Mouse (Mus musculus) liver, adult (tissue): ENCODE results near the gene Grik3.

Experiments
- GATA4 ChIP-seq: IDR thresholded peaks from 2 replicates; pipeline ENCODE4 v1.6.1; 2014; ENCODE audit warnings: mild to moderate bottlenecking, low read length; ENCODE audit not compliant: insufficient replicate concordance

The Grik3 gene

GRCm38 (mm10) chr4:125560806-125561205 lies 70.3 kb downstream of the Grik3 start:
- no peak for TF ChIP-seq GATA4

GRCm38 (mm10) chr4:125563579-125563978 lies 73.1 kb downstream of the Grik3 start:
- TF ChIP-seq GATA4, result no peak

DNA sequence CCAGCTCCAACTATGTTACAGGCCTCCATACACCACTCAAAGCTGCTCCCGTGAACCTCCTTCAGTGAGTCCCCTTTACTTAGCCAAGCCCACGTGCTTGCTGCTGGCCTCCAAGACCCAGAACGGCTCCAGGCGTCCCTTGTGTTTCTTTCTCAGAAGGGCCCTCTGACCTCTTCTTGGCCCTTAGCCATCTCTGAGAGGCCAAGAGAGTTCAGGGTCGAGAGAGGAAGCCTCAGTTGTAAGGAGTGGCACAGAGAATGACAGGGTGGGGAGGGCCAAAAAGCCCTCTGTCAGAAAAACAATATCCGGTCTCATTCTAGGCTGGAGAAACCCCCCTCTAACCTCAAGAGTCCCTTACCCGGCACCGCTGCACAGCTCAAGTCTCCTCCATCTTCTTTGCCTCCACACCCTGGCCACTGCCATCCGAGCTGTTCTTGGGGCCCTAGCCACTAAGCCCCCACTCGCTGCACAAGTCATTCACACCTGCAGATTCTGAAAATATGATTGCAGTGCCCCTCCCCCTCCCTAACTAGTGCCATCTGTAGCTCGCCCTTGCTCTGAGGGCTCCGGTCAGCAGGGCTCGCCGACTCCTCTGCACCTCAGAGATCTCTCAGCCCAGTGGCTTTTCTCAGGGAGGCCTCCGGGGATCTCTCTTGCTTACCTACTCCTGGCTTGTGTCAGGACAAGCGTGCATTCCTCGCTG lies 73.7 kb downstream of the Grik3 start:
- TF ChIP-seq GATA4, result no peak

DNA sequence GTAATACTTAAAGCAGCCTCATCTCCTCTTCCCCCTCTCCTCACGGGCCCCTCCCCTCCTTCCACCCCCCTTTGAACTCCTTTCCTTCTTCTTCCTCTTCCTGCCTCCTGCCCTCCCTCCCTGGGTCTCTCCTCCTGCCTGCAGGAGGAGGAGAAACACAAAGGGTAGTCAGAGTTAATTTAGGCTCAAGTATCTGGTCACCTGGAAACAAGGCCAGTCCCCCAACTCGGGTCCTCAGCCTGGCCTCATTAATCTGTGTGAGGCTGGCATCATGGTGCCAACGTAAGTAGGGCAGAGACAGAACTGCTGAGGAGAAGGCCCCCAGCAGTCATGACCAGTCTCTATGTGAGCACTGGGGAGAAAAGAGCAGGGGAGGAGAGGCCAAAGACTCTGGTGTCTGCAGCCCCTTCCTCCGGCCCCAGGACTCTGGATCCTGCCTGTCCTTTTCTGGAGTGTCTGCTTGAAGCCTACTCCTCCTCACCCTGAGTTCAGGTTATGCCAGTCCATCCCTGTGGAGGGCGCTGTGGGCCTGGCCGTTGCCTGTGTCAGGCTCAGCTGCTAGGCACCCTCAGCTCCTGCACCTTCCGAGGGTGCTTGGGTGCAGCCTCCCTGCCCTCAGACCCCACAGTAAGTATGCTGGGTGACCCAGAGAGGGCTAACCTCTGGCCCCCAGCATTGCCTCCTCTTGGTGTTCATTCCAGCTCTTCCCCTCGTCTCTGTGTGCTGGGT lies 75.4 kb downstream of the Grik3 start:
- TF ChIP-seq GATA4, result no peak

GRCm38 (mm10) chr4:125568210-125568609 lies 77.7 kb downstream of the Grik3 start:
- TF ChIP-seq GATA4, result no peak

DNA sequence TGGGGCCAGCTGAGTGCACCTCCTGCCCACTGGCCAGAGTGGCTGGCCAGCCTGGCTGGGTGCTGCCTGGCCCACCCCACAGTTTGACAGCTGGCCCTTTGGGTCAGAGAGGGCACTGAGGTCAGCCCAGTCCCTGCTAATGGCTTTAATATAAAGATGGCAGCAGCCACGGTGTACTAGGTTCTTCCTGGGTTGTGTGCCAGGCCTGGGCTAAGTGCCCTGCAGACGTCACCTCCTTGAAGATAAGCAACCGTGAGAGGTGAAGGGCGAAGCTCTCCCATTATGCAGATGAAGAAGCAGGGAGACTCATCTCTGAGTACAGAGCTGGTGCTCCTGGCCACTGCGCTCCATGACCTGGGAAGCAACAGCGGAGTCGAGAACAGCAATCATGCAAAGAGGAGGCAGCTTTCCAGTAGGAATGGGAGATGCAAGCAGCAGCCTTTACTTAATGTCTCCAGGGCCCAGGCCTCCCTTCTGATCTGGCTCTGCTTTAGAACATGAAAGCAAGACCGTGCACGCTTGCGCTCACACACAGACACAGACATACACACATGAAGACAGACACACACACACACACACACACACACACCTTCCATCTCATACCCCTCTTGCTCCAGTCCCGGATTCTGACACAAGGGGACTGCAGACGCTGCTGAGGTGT lies 81.3 kb downstream of the Grik3 start:
- TF ChIP-seq GATA4, result no peak

- TF ChIP-seq GATA4, result no peak
Measured at GRCm38 (mm10) chr4:125572312-125572663, 81.8 kb downstream of the Grik3 start.

GRCm38 (mm10) chr4:125573000-125573399 lies 82.5 kb downstream of the Grik3 start:
- no peak for TF ChIP-seq GATA4

DNA sequence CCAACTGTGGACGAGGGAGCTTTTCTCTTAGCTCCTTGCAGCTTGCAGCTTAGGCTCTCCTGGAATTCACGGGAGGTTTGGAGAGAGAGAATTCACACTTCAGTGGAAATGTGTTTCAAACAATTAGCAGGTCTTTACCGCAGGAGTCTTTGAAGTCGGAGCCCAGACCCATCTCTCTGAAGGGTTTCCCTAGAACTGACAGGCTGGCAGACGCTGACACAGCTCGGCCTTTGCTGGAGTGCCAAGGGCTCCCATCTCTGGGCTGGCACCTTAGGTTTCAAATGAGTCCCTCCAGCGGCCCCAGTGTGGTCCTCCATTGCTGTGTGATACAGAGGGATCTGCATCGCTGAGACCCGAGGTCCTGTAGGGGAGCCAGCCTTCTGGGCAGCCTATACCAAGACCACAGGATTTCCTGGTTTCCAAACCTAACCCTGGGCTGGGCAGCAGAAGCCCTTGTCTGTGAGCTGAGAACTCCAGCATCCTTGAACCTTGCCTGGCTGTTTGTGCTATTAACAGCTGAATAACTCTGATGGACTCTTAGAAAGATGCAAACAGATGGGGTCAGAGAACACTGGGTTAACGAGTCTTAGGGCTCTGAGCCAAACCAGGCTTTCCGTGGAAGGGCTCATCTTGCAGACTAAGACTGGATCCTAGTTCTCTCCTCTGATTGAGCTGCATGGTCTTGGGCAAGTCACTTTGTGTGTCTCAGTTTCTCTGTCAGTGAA lies 83.6 kb downstream of the Grik3 start:
- TF ChIP-seq GATA4, result no peak

DNA sequence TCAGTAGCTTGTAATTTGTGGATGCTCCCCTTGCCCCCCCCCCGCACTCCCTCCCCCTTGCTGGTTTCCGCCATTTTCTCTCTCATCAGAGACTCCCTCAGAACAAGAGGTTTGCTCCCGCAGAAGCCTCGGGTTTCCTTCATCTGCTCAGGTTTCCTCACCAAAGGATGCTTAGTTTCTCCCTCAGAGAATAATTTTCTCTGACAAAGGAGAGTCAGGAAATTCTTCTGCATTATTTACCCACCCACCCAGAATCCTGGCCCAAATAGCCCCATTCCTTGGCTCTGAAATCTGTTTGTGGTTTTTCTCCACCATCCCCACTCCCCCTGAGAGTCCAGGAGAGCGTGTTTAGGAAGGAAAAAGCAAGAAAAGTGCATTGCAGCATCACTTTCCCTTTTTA lies 89.8 kb downstream of the Grik3 start:
- no peak for TF ChIP-seq GATA4

GRCm38 (mm10) chr4:125583272-125583671 lies 92.8 kb downstream of the Grik3 start:
- TF ChIP-seq GATA4, result no peak

DNA sequence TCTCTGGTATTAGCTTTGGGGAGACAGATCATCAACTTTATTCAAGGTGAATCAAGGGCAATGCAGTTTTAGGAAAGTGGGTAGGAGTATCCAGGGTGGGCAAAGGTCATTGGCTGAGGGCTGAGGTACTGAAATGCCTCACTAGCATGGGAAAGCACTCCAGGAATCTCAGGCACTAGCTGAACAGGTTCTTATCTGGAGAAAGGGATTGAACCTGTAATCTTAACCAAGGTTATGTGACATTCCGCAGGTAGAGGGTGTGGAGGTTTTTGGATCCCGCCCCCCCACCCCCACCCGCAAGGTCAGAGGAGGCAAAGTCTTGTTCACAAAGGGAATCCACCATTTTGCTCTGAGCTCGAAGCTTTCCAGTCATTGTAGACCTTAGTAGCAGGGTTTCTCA lies 93.4 kb downstream of the Grik3 start:
- no peak for TF ChIP-seq GATA4

GRCm38 (mm10) chr4:125584676-125585075 lies 94.2 kb downstream of the Grik3 start:
- no peak for TF ChIP-seq GATA4

DNA sequence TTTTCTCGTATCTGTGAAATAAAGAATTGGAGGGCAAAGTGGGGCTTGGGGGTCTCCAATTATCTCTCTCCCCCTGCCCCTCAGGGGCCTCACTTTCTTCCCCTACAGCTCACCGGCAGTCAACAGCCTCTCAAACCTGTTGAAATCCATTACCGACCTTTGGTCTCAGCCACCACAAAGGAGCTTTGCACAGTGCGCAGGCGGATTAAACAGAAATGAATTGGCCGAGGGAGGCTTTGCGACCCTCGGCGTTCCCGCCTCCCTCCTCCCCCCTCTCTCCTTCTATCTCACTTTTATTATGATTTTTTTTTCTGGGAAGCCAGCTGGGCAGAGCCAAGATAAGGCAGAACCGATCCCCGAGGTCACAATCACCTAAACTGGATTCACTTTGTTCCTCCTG lies 97.1 kb downstream of the Grik3 start:
- no peak for TF ChIP-seq GATA4

DNA sequence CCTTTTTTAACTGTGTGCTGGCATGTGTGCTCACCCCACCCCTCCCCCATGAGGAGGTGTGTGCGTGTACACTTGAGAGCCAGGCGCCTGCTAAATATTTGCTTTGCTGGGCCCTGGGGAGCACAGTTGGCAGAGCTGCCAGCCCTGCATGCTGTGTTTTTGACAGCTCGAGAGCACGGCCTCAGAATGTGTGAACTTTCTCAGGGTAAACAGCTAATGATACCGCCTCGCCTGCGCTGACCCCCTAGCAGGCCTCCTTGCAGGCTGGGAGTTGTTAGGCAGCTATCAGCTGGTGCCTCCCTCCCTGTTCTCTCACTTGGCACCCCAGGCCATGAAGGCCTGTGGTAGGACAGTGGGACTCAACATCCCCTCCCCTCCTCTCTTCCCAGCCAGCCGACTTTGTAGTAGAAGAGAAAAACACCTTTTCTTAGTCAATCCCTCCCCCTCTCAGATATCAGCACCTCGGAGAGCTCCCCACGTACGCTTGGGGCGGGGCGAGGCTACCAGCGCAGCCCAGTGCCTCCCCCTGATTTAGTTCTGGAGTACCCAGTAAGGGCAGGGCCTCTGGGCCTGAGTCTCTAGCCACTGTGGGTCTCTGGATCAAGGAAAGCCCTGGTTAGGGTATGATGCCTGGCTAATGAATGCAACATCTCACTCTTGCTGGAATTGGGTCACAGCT lies 99.9 kb downstream of the Grik3 start:
- no peak for TF ChIP-seq GATA4
